Mouse (Mus musculus) CH12.LX (cell line): ENCODE measurements around the gene Pglyrp3.

Experiments
- CTCF ChIP-seq, 2 experiments: IDR thresholded peaks in 1 of 2; conservative IDR thresholded peaks in 1 of 2; 2 replicates each; pipeline ENCODE4 v1.5.1; 2011 to 2012; ENCODE audit warnings: low read depth in 2 of 2, low read length in 2 of 2, improper control_type of control experiment in 1 of 2, inconsistent platforms in 1 of 2, mild to moderate bottlenecking in 1 of 2, moderate library complexity in 1 of 2
- IRF4 ChIP-seq: IDR thresholded peaks from 2 replicates; pipeline ENCODE4 v1.6.1; 2014; ENCODE audit warnings: low read depth, mild to moderate bottlenecking, inconsistent platforms, low read length, improper control_type of control experiment
- KAT2A ChIP-seq: IDR thresholded peaks from 2 replicates; pipeline ENCODE4 v1.6.1; 2012; ENCODE audit warnings: low read length, improper control_type of control experiment, inconsistent platforms; ENCODE audit not compliant: insufficient replicate concordance
- MAFK ChIP-seq: IDR thresholded peaks from 2 replicates; pipeline ENCODE4 v1.6.1; 2011; ENCODE audit warnings: low read length, improper control_type of control experiment; ENCODE audit not compliant: insufficient replicate concordance
- MYC ChIP-seq: IDR thresholded peaks from 2 replicates; pipeline ENCODE4 v1.6.1; 2011; ENCODE audit warnings: low read depth, mild to moderate bottlenecking, improper control_type of control experiment, low read length
- NELFE ChIP-seq: IDR thresholded peaks from 2 replicates; pipeline ENCODE4 v1.6.1; 2011; ENCODE audit warnings: low read depth, low read length, improper control_type of control experiment
- POLR2A ChIP-seq: IDR thresholded peaks from 2 replicates; pipeline ENCODE4 v1.6.1; 2011; ENCODE audit warnings: low read depth, mild to moderate bottlenecking, improper control_type of control experiment, low read length
- POLR2AphosphoS2 ChIP-seq: IDR thresholded peaks from 2 replicates; pipeline ENCODE4 v1.6.1; 2011; ENCODE audit warnings: low read depth, low read length, improper control_type of control experiment
- RAD21 ChIP-seq: IDR thresholded peaks from 2 replicates; pipeline ENCODE4 v1.6.1; 2011; ENCODE audit warnings: low read depth, mild to moderate bottlenecking, low read length, improper control_type of control experiment, moderate library complexity
- TCF12 ChIP-seq: IDR thresholded peaks from 2 replicates; pipeline ENCODE4 v1.6.1; 2014; ENCODE audit warnings: low read depth, mild to moderate bottlenecking, inconsistent platforms, low read length, improper control_type of control experiment
- UBTF ChIP-seq: IDR thresholded peaks from 2 replicates; pipeline ENCODE4 v1.6.1; 2012; ENCODE audit warnings: low read depth, mild to moderate bottlenecking, inconsistent platforms, low read length, improper control_type of control experiment, moderate library complexity
- ZC3H11A ChIP-seq: IDR thresholded peaks from 2 replicates; pipeline ENCODE4 v1.6.1; 2012; ENCODE audit warnings: low read depth, mild to moderate bottlenecking, inconsistent platforms, low read length, improper control_type of control experiment
- ZMIZ1 ChIP-seq: IDR thresholded peaks from 2 replicates; pipeline ENCODE4 v1.6.1; 2012; ENCODE audit warnings: low read depth, mild to moderate bottlenecking, inconsistent platforms, low read length, improper control_type of control experiment

GRCm38 (mm10) chr3:92011001-92011400 is 3.4 kb upstream of the Pglyrp3 start:
- TF ChIP-seq CTCF (conservative IDR thresholded peaks at IDR 0.05 in 1 of 2, IDR thresholded peaks at IDR 0.05 in 1 of 2; ENCODE audit: low read depth in 2 of 2, low read length in 2 of 2) (no peak), POLR2A (no peak), MYC (no peak), ZC3H11A (no peak), RAD21 (no peak), NELFE (no peak), MAFK (no peak), POLR2AphosphoS2 (no peak), KAT2A (no peak), TCF12 (no peak), IRF4 (no peak), UBTF (no peak), ZMIZ1 (no peak)
